Mouse (Mus musculus) limb, embryonic 10.5 days (tissue): ENCODE data around the gene AW549877. TPM values are rescaled to one million over a fixed set of nuclear protein-coding genes. Genes with fewer than 3 reads are reported as not detected.

Experiments
- DNase-seq: peaks from one replicate; pipeline ENCODE4 v3.0.0-alpha.2; 2017; ENCODE audit warnings: low spot score
- H3K27ac ChIP-seq: fragments of 300-500 bp; sonication (generic); 2 replicates; pipeline ENCODE4 v1.5.1; 2016; ENCODE audit warnings: mild to moderate bottlenecking
- H3K27me3 ChIP-seq: fragments of 300-500 bp; sonication (generic); 2 replicates; pipeline ENCODE4 v1.6.1; 2016; ENCODE audit warnings: low read depth, mild to moderate bottlenecking; ENCODE audit not compliant: poor library complexity, severe bottlenecking
- H3K36me3 ChIP-seq: fragments of 300-500 bp; sonication (generic); 2 replicates; pipeline ENCODE4 v1.6.1; 2016; ENCODE audit warnings: mild to moderate bottlenecking, moderate library complexity
- H3K4me1 ChIP-seq: fragments of 300-500 bp; sonication (generic); 2 replicates; pipeline ENCODE4 v1.6.1; 2016
- H3K4me3 ChIP-seq: fragments of 300-500 bp; sonication (generic); 2 replicates; pipeline ENCODE4 v1.5.1; 2016; ENCODE audit warnings: mild to moderate bottlenecking, moderate library complexity
- H3K9me3 ChIP-seq: fragments of 300-500 bp; sonication (generic); replicated peaks from 2 replicates; pipeline ENCODE4 v1.6.1; 2016; ENCODE audit warnings: mild to moderate bottlenecking
- WGBS: fragments of 180-500 bp; shearing (Covaris S2); methylation state at CpG from one replicate; pipeline ENCODE4 v1.1.7; 2016; 5-methylcytosine and 5-hydroxymethylcytosine counted together
- polyA plus RNA-seq: library from polyadenylated mRNA; unstranded; fragments of >200 nt; fragmentation: Nextera tagmentation; extraction: Ambion mirVana; gene quantifications from 2 replicates; pipeline ENCODE4 v1.2.1, GENCODE M21; 2016

The AW549877 gene
- polyA plus RNA-seq, 1 experiment from 2014 or later, result 32.8 TPM

- WGBS, result 90% methylated on average over 2 of the region's 2 CpGs
- no peak overlapping the region for H3K27ac ChIP-seq
Measured at GRCm38 (mm10) chr15:3978279-3978678, 17.3 kb downstream of the AW549877 start.

GRCm38 (mm10) chr15:3973300-3973699, 22.2 kb downstream of the AW549877 start:
- Histone ChIP-seq H3K9me3 (no peaks in the 10 kb centered on the region), H3K36me3 (no peaks in the 10 kb centered on the region), H3K4me3 (no peak overlapping the region), H3K4me1 (no peaks in the 10 kb centered on the region), H3K27ac (no peak overlapping the region), H3K27me3 (no peaks in the 10 kb centered on the region)
- WGBS, result 88% methylated on average over 3 of the region's 3 CpGs
- no peak for DNase-seq

More at GRCm38 (mm10) chr15:3978279-3978678, 17.3 kb downstream of the AW549877 start:
- Histone ChIP-seq H3K9me3 (no peaks in the 10 kb centered on the region), H3K4me3 (no peak overlapping the region), H3K36me3 (peaks cover 10% of the 10 kb centered on the region), H3K27me3 (no peaks in the 10 kb centered on the region), H3K4me1 (peaks cover 4% of the 10 kb centered on the region; the same call in 1 of the 2 replicates)
- no peak for DNase-seq

- Histone ChIP-seq H3K27me3 (no peaks in the 10 kb centered on the region), H3K27ac (no peak overlapping the region), H3K9me3 (no peaks in the 10 kb centered on the region), H3K4me1 (no peaks in the 10 kb centered on the region), H3K4me3 (no peak overlapping the region), H3K36me3 (no peaks in the 10 kb centered on the region)
- WGBS, result 93% methylated on average over 6 of the region's 6 CpGs
- DNase-seq, result no peak
Measured at GRCm38 (mm10) chr15:3970193-3970592, 25.4 kb downstream of the AW549877 start.

- Histone ChIP-seq H3K9me3 (no peaks in the 10 kb centered on the region), H3K27ac (no peak overlapping the region), H3K36me3 (no peaks in the 10 kb centered on the region), H3K4me3 (no peak overlapping the region), H3K4me1 (no peaks in the 10 kb centered on the region), H3K27me3 (no peaks in the 10 kb centered on the region)
- no peak for DNase-seq
- 92% methylated on average over 14 of the region's 14 CpGs for WGBS
Measured at GRCm38 (mm10) chr15:3969743-3970142, 25.8 kb downstream of the AW549877 start.

- 91% methylated on average over 8 of the region's 8 CpGs for WGBS
- Histone ChIP-seq H3K9me3 (no peaks in the 10 kb centered on the region), H3K27ac (no peak overlapping the region)
Measured at GRCm38 (mm10) chr15:3962251-3962650, 33.3 kb downstream of the AW549877 start.

GRCm38 (mm10) chr15:3960094-3960493, 35.5 kb downstream of the AW549877 start:
- no peaks in the 10 kb centered on the region for H3K36me3 ChIP-seq

More at GRCm38 (mm10) chr15:3962251-3962650, 33.3 kb downstream of the AW549877 start:
- Histone ChIP-seq H3K36me3 (no peaks in the 10 kb centered on the region), H3K4me1 (no peaks in the 10 kb centered on the region), H3K27me3 (no peaks in the 10 kb centered on the region), H3K4me3 (no peak overlapping the region)
- DNase-seq, result no peak

GRCm38 (mm10) chr15:3957982-3958381, 37.6 kb downstream of the AW549877 start:
- WGBS, result 28% methylated on average over 4 of the region's 4 CpGs
- no peaks in the 10 kb centered on the region for H3K27me3 ChIP-seq
- no peak overlapping the region for H3K27ac ChIP-seq
- no peak for DNase-seq
- no peaks in the 10 kb centered on the region for H3K9me3 ChIP-seq
- no peak overlapping the region for H3K4me3 ChIP-seq
- H3K36me3 ChIP-seq, result no peaks in the 10 kb centered on the region
- no peaks in the 10 kb centered on the region for H3K4me1 ChIP-seq

More at GRCm38 (mm10) chr15:3960094-3960493, 35.5 kb downstream of the AW549877 start:
- H3K27ac ChIP-seq, result no peak overlapping the region
- no peaks in the 10 kb centered on the region for H3K4me1 ChIP-seq
- no peaks in the 10 kb centered on the region for H3K27me3 ChIP-seq
- H3K4me3 ChIP-seq, result no peak overlapping the region
- no peaks in the 10 kb centered on the region for H3K9me3 ChIP-seq
- no peak for DNase-seq
- 58% methylated on average over 1 of the region's 1 CpGs for WGBS

- DNase-seq, result no peak
- H3K4me3 ChIP-seq, result no peak overlapping the region
- H3K27ac ChIP-seq, result no peak overlapping the region
- WGBS, result 91% methylated on average over 2 of the region's 2 CpGs
- no peaks in the 10 kb centered on the region for H3K9me3 ChIP-seq
- H3K27me3 ChIP-seq, result no peaks in the 10 kb centered on the region
- no peaks in the 10 kb centered on the region for H3K36me3 ChIP-seq
- no peaks in the 10 kb centered on the region for H3K4me1 ChIP-seq
Measured at GRCm38 (mm10) chr15:3954971-3955370, 40.6 kb downstream of the AW549877 start.

GRCm38 (mm10) chr15:3938132-3938531, 57.4 kb downstream of the AW549877 start:
- DNase-seq, result no peak
- no peak overlapping the region for H3K27ac ChIP-seq
- H3K9me3 ChIP-seq, result no peaks in the 10 kb centered on the region
- 90% methylated on average over 2 of the region's 2 CpGs for WGBS
- no peaks in the 10 kb centered on the region for H3K36me3 ChIP-seq
- H3K4me3 ChIP-seq, result no peak overlapping the region
- H3K4me1 ChIP-seq, result no peaks in the 10 kb centered on the region
- H3K27me3 ChIP-seq, result no peaks in the 10 kb centered on the region

GRCm38 (mm10) chr15:3936056-3936455, 59.5 kb downstream of the AW549877 start:
- H3K4me3 ChIP-seq, result no peak overlapping the region
- 93% methylated on average over 3 of the region's 3 CpGs for WGBS
- H3K36me3 ChIP-seq, result no peaks in the 10 kb centered on the region
- no peaks in the 10 kb centered on the region for H3K4me1 ChIP-seq
- H3K27ac ChIP-seq, result no peak overlapping the region
- DNase-seq, result no peak
- H3K27me3 ChIP-seq, result no peaks in the 10 kb centered on the region
- H3K9me3 ChIP-seq, result no peaks in the 10 kb centered on the region

GRCm38 (mm10) chr15:3933466-3933865, 62.1 kb downstream of the AW549877 start:
- H3K4me3 ChIP-seq, result no peak overlapping the region
- H3K27ac ChIP-seq, result no peak overlapping the region
- WGBS, result 90% methylated on average over 4 of the region's 4 CpGs
- no peaks in the 10 kb centered on the region for H3K9me3 ChIP-seq
- no peak for DNase-seq
- H3K36me3 ChIP-seq, result no peaks in the 10 kb centered on the region
- H3K27me3 ChIP-seq, result no peaks in the 10 kb centered on the region
- no peaks in the 10 kb centered on the region for H3K4me1 ChIP-seq

Other genes with a start within 250 kb of the AW549877 start
- 3.2 and 3.4 TPM in 2 replicates for gene Fbxo4, start 16.2 kb downstream of the AW549877 start, polyA plus RNA-seq
- 79.0 and 116 TPM in 2 replicates for gene Oxct1, start 30.6 kb upstream of the AW549877 start, polyA plus RNA-seq